Mouse (Mus musculus) hindbrain, postnatal 0 days (tissue): ENCODE measurements at regions not wholly inside any gene's neighbourhood (a gene's known extent, or its start where the extent isn't known, plus 50 kb on each side); places are given as distances from the start of the nearest gene placed in this dataset.

Experiments used
- ATAC-seq: fragments of 200-750 bp; cut with Nextera tagmentation; 2 replicates; pipeline ENCODE4 v1.8.0; 2017; ENCODE audit warnings: mild to moderate bottlenecking, moderate TSS enrichment, moderate library complexity
- DNase-seq: peaks from one replicate; pipeline ENCODE4 v3.0.0-alpha.2; 2015; ENCODE audit warnings: low spot score
- H3K27ac ChIP-seq: fragments of 300-500 bp; sonication (generic); 2 replicates; pipeline ENCODE4 v1.5.1; 2014; ENCODE audit warnings: mild to moderate bottlenecking
- H3K27me3 ChIP-seq: fragments of 300-500 bp; sonication (generic); 2 replicates; pipeline ENCODE4 v1.6.1; 2014; ENCODE audit warnings: low read length, mixed read lengths; ENCODE audit not compliant: insufficient read depth
- H3K36me3 ChIP-seq: fragments of 300-500 bp; sonication (generic); 2 replicates; pipeline ENCODE4 v1.6.1; 2014; ENCODE audit warnings: low read length, mixed read lengths; ENCODE audit not compliant: insufficient read depth
- H3K4me1 ChIP-seq: fragments of 300-500 bp; sonication (generic); 2 replicates; pipeline ENCODE4 v1.6.1; 2014; ENCODE audit warnings: antibody characterized with exemption, low read length, mixed read lengths; ENCODE audit not compliant: insufficient read depth
- H3K4me2 ChIP-seq: fragments of 300-500 bp; sonication (generic); 2 replicates; pipeline ENCODE4 v1.6.1; 2014; ENCODE audit warnings: low read depth, mild to moderate bottlenecking, low read length, moderate library complexity, mixed read lengths
- H3K4me3 ChIP-seq: fragments of 300-500 bp; sonication (generic); 2 replicates; pipeline ENCODE4 v1.5.1; 2014; ENCODE audit warnings: low read length
- H3K9ac ChIP-seq: fragments of 300-500 bp; sonication (generic); replicated peaks from 2 replicates; pipeline ENCODE4 v1.6.1; 2014; ENCODE audit warnings: mild to moderate bottlenecking, low read length, moderate library complexity, mixed read lengths
- H3K9me3 ChIP-seq: fragments of 300-500 bp; sonication (generic); 2 replicates; pipeline ENCODE4 v1.6.1; 2016; ENCODE audit warnings: low read length, mixed read lengths
- CTCF ChIP-seq: IDR thresholded peaks from 2 replicates; pipeline ENCODE4 v1.5.1; 2016; ENCODE audit warnings: antibody characterized with exemption, control low read depth, low read depth
- WGBS: fragments of 180-500 bp; shearing (Covaris S2); extraction: QIAGEN DNeasy Blood & Tissue Kit; methylation state at CpG from one replicate; pipeline ENCODE4 v1.1.7; 2014; 5-methylcytosine and 5-hydroxymethylcytosine counted together

DNA sequence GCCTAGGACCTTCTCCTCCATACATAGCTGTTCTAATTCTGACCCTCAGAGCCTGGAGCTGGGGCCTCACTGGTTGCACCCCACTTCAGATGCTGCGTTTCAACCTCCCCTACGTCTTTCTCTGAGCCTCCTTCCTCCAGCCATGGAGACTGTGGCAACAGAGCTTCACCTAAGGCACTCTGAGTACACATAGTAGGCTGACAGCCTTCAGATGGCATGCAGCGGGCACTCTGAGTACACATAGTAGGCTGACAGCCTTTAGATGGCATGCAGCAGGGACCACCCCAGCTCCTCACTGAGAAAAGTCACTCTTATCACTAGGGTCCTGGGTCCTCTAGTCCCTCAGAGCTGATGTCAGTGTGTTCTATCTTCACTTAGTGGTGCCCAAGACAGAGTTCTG, 86.3 kb upstream of the Mvb12b start:
- Histone ChIP-seq H3K36me3 (no peaks in the 10 kb centered on the region), H3K4me3 (no peak overlapping the region), H3K9ac (no peak overlapping the region), H3K27me3 (no peaks in the 10 kb centered on the region), H3K4me1 (no peaks in the 10 kb centered on the region), H3K4me2 (no peak overlapping the region), H3K9me3 (no peaks in the 10 kb centered on the region), H3K27ac (no peak overlapping the region)
- 89% methylated on average over 3 of the region's 3 CpGs for WGBS
- no peak for ATAC-seq
- no peak for DNase-seq
- no peak for TF ChIP-seq CTCF

GRCm38 (mm10) chr2:33973213-33973834, 85.6 kb upstream of the Mvb12b start:
- Histone ChIP-seq H3K9ac (no peak overlapping the region), H3K9me3 (no peaks in the 10 kb centered on the region), H3K4me3 (no peak overlapping the region), H3K27ac (no peak overlapping the region), H3K4me2 (no peak overlapping the region), H3K36me3 (no peaks in the 10 kb centered on the region), H3K27me3 (no peaks in the 10 kb centered on the region), H3K4me1 (no peaks in the 10 kb centered on the region)
- peak; percentile 100 for TF ChIP-seq CTCF
- ATAC-seq (peak; percentile 86), DNase-seq (peak; percentile 92)
- 60% methylated on average over 4 of the region's 4 CpGs for WGBS

GRCm38 (mm10) chr2:33966984-33967421, 79.3 kb upstream of the Mvb12b start:
- no peaks in the 10 kb centered on the region for H3K27me3 ChIP-seq
- peaks cover 10% of the 10 kb centered on the region; the same call in 1 of the 2 replicates for H3K4me1 ChIP-seq
- ATAC-seq (peak; percentile 91), DNase-seq (peak; percentile 89)
- H3K4me2 ChIP-seq = peak overlapping the region; percentile 45
- no peaks in the 10 kb centered on the region for H3K36me3 ChIP-seq
- 0 out of 2 replicates have a peak overlapping the region, but pooled peaks have one; percentile 35 for H3K9ac ChIP-seq
- peak overlapping the region; percentile 73; the same call in 1 of the 2 replicates for H3K27ac ChIP-seq
- 18% methylated on average over 7 of the region's 7 CpGs for WGBS
- peak; percentile 42 for TF ChIP-seq CTCF
- peak overlapping the region; percentile 18; the same call in 1 of the 2 replicates for H3K4me3 ChIP-seq
- no peaks in the 10 kb centered on the region for H3K9me3 ChIP-seq

- WGBS = 11% methylated on average over 35 of the region's 35 CpGs
Measured at GRCm38 (mm10) chr2:33966389-33966983, 78.7 kb upstream of the Mvb12b start.

DNA sequence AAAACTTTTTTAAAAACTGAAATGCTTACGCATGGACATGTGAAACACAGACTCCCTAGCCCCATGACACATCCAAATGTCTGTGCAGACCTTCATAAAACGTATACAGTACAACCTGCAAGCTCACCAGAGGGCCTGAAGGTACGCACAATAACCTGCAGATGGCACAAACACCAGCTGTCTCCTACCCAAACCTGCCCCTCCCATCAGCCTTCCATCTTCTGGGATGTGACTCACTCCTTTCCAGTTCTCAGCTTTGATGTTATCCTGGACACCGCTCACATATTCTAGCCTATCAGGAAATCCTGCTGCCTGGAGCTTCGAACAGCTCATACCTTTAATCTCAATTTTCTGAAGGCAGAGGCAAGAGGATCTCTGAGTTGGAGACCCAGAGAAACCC, 76.3 kb upstream of the Mvb12b start:
- Histone ChIP-seq H3K4me2 (no peak overlapping the region), H3K9me3 (no peaks in the 10 kb centered on the region), H3K9ac (no peak overlapping the region), H3K36me3 (no peaks in the 10 kb centered on the region), H3K27ac (no peak overlapping the region), H3K4me3 (no peak overlapping the region), H3K27me3 (no peaks in the 10 kb centered on the region), H3K4me1 (peaks cover 10% of the 10 kb centered on the region; the same call in 1 of the 2 replicates)
- no peak for DNase-seq
- ATAC-seq = no peak
- TF ChIP-seq CTCF = 0 out of 2 replicates have a peak, but pooled peaks have one; percentile 26
- 86% methylated on average over 5 of the region's 5 CpGs for WGBS

More at GRCm38 (mm10) chr2:33966389-33966983, 78.7 kb upstream of the Mvb12b start:
- Histone ChIP-seq H3K4me3 (peak overlapping the region; percentile 18; the same call in 1 of the 2 replicates), H3K9ac (0 out of 2 replicates have a peak overlapping the region, but pooled peaks have one; percentile 35), H3K36me3 (no peaks in the 10 kb centered on the region), H3K9me3 (no peaks in the 10 kb centered on the region), H3K4me1 (peaks cover 10% of the 10 kb centered on the region; the same call in 1 of the 2 replicates), H3K27me3 (no peaks in the 10 kb centered on the region), H3K4me2 (peak overlapping the region; percentile 45), H3K27ac (peak overlapping the region; percentile 73)
- ATAC-seq (no peak), DNase-seq (peak; percentile 54)
- no peak for TF ChIP-seq CTCF

DNA sequence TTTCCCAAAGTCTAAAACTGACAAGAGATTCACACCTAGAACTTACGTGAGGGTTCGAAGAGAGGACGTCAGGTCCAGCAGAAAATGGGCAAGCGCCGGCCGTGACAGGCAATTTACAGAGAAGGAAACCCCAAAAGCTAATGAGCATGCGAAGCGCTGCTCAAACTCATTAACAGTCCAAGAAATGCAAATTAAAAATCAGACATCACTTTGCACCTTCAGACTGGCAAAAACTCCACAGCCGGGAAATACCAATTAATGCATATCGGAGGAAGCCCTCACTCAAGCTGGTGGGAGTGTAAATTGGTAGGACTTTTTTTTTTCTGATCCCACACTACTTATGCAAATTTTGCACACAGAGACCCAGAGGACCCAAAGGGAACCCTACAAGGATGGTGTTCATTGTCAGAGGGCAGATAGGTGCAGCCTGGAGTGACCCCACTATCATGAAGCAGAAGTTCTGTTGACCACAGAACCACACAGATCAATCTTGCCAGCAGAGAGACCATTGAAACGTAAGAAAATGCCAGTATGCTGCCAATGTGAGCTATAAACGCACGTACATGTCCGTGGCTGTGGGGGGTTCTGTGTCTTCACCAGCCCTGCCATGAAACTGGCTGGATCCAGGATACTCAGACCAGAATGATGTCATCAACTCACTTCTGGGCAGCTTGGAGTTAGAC, 74.8 kb upstream of the Mvb12b start:
- no peak for TF ChIP-seq CTCF
- WGBS = 56% methylated on average over 14 of the region's 14 CpGs
- DNase-seq (no peak), ATAC-seq (no peak)
- no peaks in the 10 kb centered on the region for H3K9me3 ChIP-seq
- no peak overlapping the region for H3K4me2 ChIP-seq
- H3K4me3 ChIP-seq = no peak overlapping the region
- no peaks in the 10 kb centered on the region for H3K36me3 ChIP-seq
- H3K27ac ChIP-seq = no peak overlapping the region
- no peaks in the 10 kb centered on the region for H3K27me3 ChIP-seq
- H3K9ac ChIP-seq = no peak overlapping the region
- peaks cover 10% of the 10 kb centered on the region; the same call in 1 of the 2 replicates for H3K4me1 ChIP-seq
